Mouse (Mus musculus): ENCODE data around the gene Igf1r. TPM values are rescaled to one million over a fixed set of nuclear protein-coding genes. Genes with fewer than 3 reads are reported as not detected.

Igf1r gene
- polyA plus RNA-seq, 1 experiment: 21.3 TPM

DNA sequence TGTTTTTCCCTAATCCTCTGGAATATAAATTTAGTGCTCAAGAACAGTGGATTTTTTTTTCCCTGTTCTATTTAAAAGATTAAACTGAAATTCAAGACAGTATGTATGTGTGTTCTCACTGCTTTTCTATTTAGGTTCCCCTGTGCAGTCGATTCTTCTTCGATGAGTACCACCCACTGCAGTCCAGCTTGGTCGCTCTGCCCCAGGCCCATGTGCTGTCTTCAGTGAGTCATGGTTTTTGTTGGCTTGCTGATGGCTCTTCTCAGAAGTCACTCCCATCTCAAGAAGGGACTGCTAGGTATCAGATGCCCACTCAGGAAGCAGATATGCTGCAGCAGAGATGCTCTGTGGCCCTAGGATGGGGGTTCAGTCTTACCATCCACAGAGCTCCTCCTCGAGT lies 95.9 kb downstream of the Igf1r start:
- H3K27ac ChIP-seq (ENCODE audit: control insufficient read depth, insufficient read depth, low read depth, low read length, poor library complexity): no peak overlapping the region
- no peak for TF ChIP-seq POLR2A (IDR thresholded peaks at IDR 0.05; ENCODE audit: borderline replicate concordance, control insufficient read depth, low read depth, low read length)
- TF ChIP-seq CTCF (IDR thresholded peaks at IDR 0.05; ENCODE audit: control insufficient read depth, insufficient read depth, low read length): no peak
- H3K4me1 ChIP-seq (ENCODE audit: control insufficient read depth, insufficient read depth, low read length): no peaks in the 10 kb centered on the region
- 79% methylated on average over 4 of the region's 4 CpGs for WGBS
- H3K4me3 ChIP-seq (replicated peaks; ENCODE audit: control insufficient read depth, low read depth, low read length): no peak overlapping the region

DNA sequence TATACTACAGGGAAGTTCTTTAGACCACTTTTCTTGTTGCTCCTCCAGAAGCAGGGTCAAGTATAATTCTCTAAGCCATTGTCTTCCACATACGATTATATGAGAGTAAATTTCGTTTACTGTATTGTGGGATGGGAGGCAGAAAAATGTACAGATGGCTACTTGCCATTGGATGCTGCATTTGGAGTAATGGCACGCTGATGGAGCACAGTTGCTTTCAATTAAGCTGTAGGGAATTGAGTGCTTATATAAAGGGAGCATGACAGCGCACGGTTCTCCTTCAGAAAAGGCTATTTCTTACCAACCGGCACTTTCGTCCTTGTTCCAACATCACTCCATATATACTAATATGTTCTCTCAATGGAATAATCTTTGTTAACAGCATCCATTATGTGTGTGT lies 96.4 kb downstream of the Igf1r start:
- Histone ChIP-seq H3K4me1 (ENCODE audit: control insufficient read depth, insufficient read depth, low read length) (no peaks in the 10 kb centered on the region; the same call in 1 of the 2 replicates), H3K4me3 (replicated peaks; ENCODE audit: control insufficient read depth, low read depth, low read length) (no peak overlapping the region), H3K27ac (ENCODE audit: control insufficient read depth, insufficient read depth, low read depth, low read length, poor library complexity) (no peak overlapping the region)
- no peak for TF ChIP-seq POLR2A (IDR thresholded peaks at IDR 0.05; ENCODE audit: borderline replicate concordance, control insufficient read depth, low read depth, low read length)
- no peak for TF ChIP-seq CTCF (IDR thresholded peaks at IDR 0.05; ENCODE audit: control insufficient read depth, insufficient read depth, low read length)
- WGBS: 90% methylated on average over 7 of the region's 7 CpGs

DNA sequence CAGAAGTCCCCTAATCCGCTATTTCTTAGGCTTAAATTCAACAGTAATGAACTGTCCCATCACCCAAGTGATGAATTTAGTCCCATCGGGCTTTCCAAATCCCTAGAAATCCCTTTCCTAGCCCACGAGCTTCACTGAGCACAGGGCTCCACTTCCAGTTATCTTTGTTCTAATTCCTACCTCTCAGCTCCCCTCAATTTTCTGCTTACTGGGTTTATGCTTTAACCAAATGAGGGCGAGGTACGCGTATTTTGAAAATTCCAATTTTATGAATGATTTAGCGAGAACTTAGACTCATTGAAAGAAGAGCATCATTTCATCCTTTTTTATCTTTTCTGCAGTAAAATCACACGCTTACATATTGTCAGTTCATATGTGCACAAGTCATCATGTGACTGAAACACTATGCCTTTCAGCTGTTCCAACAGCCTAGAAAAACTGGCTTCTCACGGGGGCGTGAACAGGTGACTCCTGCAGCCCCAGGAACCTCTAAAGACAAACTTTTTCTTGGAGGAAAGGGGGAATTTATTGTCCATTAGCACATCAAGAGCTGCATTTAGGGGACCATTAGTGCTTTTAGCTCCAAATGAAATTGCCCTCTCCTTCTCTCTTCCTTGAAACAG lies 100.5 kb downstream of the Igf1r start:
- Histone ChIP-seq H3K4me1 (ENCODE audit: control insufficient read depth, insufficient read depth, low read length) (no peaks in the 10 kb centered on the region; the same call in 1 of the 2 replicates), H3K4me3 (replicated peaks; ENCODE audit: control insufficient read depth, low read depth, low read length) (no peak overlapping the region), H3K27ac (ENCODE audit: control insufficient read depth, insufficient read depth, low read depth, low read length, poor library complexity) (no peak overlapping the region)
- 86% methylated on average over 10 of the region's 10 CpGs for WGBS
- TF ChIP-seq POLR2A (IDR thresholded peaks at IDR 0.05; ENCODE audit: borderline replicate concordance, control insufficient read depth, low read depth, low read length) (no peak), CTCF (IDR thresholded peaks at IDR 0.05; ENCODE audit: control insufficient read depth, insufficient read depth, low read length) (no peak)

DNA sequence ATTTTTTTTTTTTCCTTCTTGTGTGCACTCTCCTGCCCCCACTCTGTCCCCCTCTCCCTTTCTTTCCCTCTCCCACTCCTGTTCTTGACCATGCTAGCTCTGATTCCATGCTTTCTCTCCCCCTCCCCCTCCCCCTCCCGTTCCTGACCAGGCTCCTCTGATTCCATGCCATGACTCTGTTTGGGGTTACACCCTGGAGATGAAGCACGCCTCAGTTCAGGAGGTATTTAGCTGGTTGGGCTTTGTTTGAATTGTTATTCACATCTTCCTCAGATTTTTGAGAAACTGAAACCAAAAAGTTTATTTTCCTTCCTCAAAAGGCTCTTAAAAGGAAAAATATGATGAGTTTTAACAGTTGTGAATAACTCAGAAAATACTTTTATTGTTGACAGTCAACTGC lies 101.9 kb downstream of the Igf1r start:
- no peak for TF ChIP-seq POLR2A (IDR thresholded peaks at IDR 0.05; ENCODE audit: borderline replicate concordance, control insufficient read depth, low read depth, low read length)
- TF ChIP-seq CTCF (IDR thresholded peaks at IDR 0.05; ENCODE audit: control insufficient read depth, insufficient read depth, low read length): no peak
- Histone ChIP-seq H3K27ac (ENCODE audit: control insufficient read depth, insufficient read depth, low read depth, low read length, poor library complexity) (no peak overlapping the region), H3K4me3 (replicated peaks; ENCODE audit: control insufficient read depth, low read depth, low read length) (no peak overlapping the region), H3K4me1 (ENCODE audit: control insufficient read depth, insufficient read depth, low read length) (no peaks in the 10 kb centered on the region; the same call in 1 of the 2 replicates)
- WGBS: 40% methylated on average over 2 of the region's 2 CpGs

DNA sequence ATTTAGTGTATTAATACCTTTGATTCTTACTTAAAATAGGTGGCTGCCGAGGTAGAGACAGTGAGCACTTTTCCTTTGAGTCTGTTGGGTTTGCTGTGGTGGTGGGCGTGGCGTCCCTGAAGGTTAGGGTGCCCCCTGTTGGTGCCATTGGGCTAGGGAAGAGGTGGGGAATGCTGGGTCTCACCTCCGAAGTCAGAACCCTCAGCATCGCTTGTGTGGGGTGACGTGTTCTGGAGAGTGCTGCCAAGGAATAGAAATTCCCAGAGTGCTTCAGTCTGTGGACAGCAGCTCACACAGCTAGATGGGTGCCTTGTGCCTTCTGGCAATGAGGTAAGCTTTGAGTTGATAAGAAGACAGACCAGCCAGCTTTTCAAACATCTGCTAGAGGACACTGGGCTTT lies 102.3 kb downstream of the Igf1r start:
- 65% methylated on average over 6 of the region's 6 CpGs for WGBS
- Histone ChIP-seq H3K4me1 (ENCODE audit: control insufficient read depth, insufficient read depth, low read length) (no peaks in the 10 kb centered on the region; the same call in 1 of the 2 replicates), H3K27ac (ENCODE audit: control insufficient read depth, insufficient read depth, low read depth, low read length, poor library complexity) (no peak overlapping the region), H3K4me3 (replicated peaks; ENCODE audit: control insufficient read depth, low read depth, low read length) (no peak overlapping the region)
- TF ChIP-seq CTCF (IDR thresholded peaks at IDR 0.05; ENCODE audit: control insufficient read depth, insufficient read depth, low read length) (peak; percentile 45), POLR2A (IDR thresholded peaks at IDR 0.05; ENCODE audit: borderline replicate concordance, control insufficient read depth, low read depth, low read length) (no peak)

DNA sequence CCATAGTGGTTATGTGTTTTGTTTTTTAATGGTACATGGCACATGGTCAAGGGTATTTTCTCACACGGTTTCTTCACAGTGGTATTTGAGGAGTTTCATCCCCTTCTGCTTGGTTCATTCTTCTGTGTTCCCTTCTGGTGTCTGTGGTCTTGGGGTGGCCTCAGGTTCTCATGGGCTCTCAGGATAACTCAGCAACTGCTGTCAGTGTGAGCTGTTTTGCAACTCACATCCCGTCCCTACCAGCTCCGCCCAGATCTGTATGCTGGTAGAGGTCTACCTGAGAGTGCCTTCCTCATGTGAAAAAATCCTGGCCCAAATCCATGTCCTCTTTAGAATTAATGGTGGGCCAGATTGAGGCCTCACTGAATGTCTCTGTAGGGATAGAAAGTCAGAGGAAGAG lies 104.4 kb downstream of the Igf1r start:
- Histone ChIP-seq H3K27ac (ENCODE audit: control insufficient read depth, insufficient read depth, low read depth, low read length, poor library complexity) (no peak overlapping the region), H3K4me3 (replicated peaks; ENCODE audit: control insufficient read depth, low read depth, low read length) (no peak overlapping the region), H3K4me1 (ENCODE audit: control insufficient read depth, insufficient read depth, low read length) (no peaks in the 10 kb centered on the region; the same call in none of the 2 replicates)
- TF ChIP-seq POLR2A (IDR thresholded peaks at IDR 0.05; ENCODE audit: borderline replicate concordance, control insufficient read depth, low read depth, low read length): no peak
- no peak for TF ChIP-seq CTCF (IDR thresholded peaks at IDR 0.05; ENCODE audit: control insufficient read depth, insufficient read depth, low read length)
- WGBS: 29% methylated on average over 3 of the region's 3 CpGs

DNA sequence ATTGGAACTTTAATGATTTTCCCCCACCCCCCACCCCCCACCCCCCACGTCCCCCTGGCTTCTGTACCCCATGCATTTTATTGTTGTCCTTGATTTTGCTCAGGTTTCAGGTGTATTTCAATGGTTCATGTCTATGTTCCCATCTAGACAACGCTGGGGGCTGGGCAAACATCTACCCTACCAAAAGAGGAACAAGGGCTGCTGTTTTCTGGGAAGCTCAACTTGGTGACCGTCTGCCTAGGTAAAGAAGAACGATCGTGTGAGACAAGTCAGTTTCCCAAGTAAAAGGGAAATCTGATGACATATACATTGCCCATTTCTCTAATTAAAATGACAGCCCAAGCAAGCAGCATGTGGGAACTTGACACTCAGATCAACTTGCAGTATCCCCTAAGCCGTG lies 107.1 kb downstream of the Igf1r start:
- H3K4me3 ChIP-seq (replicated peaks; ENCODE audit: control insufficient read depth, low read depth, low read length): no peak overlapping the region
- WGBS: 22% methylated on average over 6 of the region's 6 CpGs
- H3K4me1 ChIP-seq (ENCODE audit: control insufficient read depth, insufficient read depth, low read length): no peaks in the 10 kb centered on the region; the same call in none of the 2 replicates

DNA sequence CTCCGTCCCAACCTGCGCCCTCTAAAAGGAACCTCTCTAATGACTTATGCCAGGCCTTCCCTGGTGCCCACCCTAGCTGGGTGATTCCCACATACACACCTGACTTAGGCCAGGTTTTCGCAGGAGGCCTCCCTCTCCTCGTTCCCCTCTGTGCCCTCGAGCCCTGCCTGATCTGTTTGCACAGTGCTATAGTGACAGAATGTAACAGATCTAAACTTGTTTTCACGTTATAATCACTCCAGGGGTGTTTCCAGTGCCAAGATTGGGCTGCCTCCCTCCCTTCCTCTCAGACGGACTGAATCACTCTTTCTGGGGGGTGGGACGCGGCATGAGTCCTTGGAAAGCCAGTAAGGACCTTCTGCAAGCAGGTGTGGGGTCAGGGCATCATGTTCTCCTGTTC lies 108.8 kb downstream of the Igf1r start:
- 86% methylated on average over 9 of the region's 9 CpGs for WGBS
- Histone ChIP-seq H3K27ac (ENCODE audit: control insufficient read depth, insufficient read depth, low read depth, low read length, poor library complexity) (no peak overlapping the region), H3K4me3 (replicated peaks; ENCODE audit: control insufficient read depth, low read depth, low read length) (no peak overlapping the region), H3K4me1 (ENCODE audit: control insufficient read depth, insufficient read depth, low read length) (no peaks in the 10 kb centered on the region; the same call in none of the 2 replicates)
- TF ChIP-seq CTCF (IDR thresholded peaks at IDR 0.05; ENCODE audit: control insufficient read depth, insufficient read depth, low read length) (no peak), POLR2A (IDR thresholded peaks at IDR 0.05; ENCODE audit: borderline replicate concordance, control insufficient read depth, low read depth, low read length) (no peak)

More for the DNA sequence above, 107.1 kb downstream of the Igf1r start:
- no peak overlapping the region for H3K27ac ChIP-seq (ENCODE audit: control insufficient read depth, insufficient read depth, low read depth, low read length, poor library complexity)
- TF ChIP-seq POLR2A (IDR thresholded peaks at IDR 0.05; ENCODE audit: borderline replicate concordance, control insufficient read depth, low read depth, low read length) (no peak), CTCF (IDR thresholded peaks at IDR 0.05; ENCODE audit: control insufficient read depth, insufficient read depth, low read length) (no peak)
